Comparison of ENCODE assay signal across 7 mouse cellular contexts in the genomic region with DNA sequence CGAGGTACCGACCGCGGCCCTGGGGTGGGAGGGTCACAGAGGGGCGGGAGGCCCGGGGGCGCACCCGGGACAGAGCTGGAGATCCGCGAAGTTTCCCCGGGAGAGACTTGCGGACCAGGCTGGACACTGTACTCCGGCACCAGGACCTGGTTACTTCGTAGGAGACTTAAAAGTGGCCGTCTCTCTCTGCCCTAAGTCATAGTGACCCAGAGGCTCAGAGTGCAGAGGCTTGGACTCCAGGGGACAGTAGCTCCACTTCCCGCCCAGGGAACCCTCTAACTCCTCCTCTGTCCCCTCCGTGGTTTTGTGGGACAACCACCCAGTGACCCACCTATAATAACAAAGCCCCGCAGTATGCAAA. TPM values are rescaled to one million over a fixed set of nuclear protein-coding genes. Genes with fewer than 3 reads are reported as not detected.
DNase-seq lines count a peak whose midpoint lies in the region; ATAC-seq lines count a peak whose summit lies in the region.

No protein-coding gene starts in this region.

- H3K4me3 ChIP-seq in forebrain, embryonic 12.5 days (replicated peaks): peak overlapping the region; percentile 62
- peak overlapping the region; percentile 66 for H3K4me3 ChIP-seq in kidney, embryonic 14.5 days (ENCODE audit: low read length)
- H3K4me3 ChIP-seq in midbrain, embryonic 14.5 days (replicated peaks; ENCODE audit: low read depth, low read length): peak overlapping the region; percentile 62

- WGBS in forebrain, embryonic 12.5 days: 0% methylated on average over 18 of the region's 18 CpGs
- WGBS in kidney, embryonic 14.5 days: under 1% methylated on average over 18 of the region's 18 CpGs
- under 1% methylated on average over 17 of the region's 18 CpGs for WGBS in midbrain, embryonic 14.5 days

- no peaks in the 10 kb centered on the region for H3K27me3 ChIP-seq in forebrain, embryonic 12.5 days
- no peaks in the 10 kb centered on the region for H3K27me3 ChIP-seq in kidney, embryonic 14.5 days (ENCODE audit: control insufficient read depth, insufficient read depth, low read length)
- no peaks in the 10 kb centered on the region for H3K27me3 ChIP-seq in midbrain, embryonic 14.5 days (ENCODE audit: control insufficient read depth, insufficient read depth, low read length)

- no peaks in the 10 kb centered on the region for H3K36me3 ChIP-seq in forebrain, embryonic 12.5 days (replicated peaks)
- no peaks in the 10 kb centered on the region for H3K36me3 ChIP-seq in kidney, embryonic 14.5 days (ENCODE audit: control insufficient read depth, insufficient read depth, low read length)
- no peaks in the 10 kb centered on the region for H3K36me3 ChIP-seq in midbrain, embryonic 14.5 days (ENCODE audit: control insufficient read depth, insufficient read depth, low read length)

- peaks cover 11% of the 10 kb centered on the region for H3K4me1 ChIP-seq in forebrain, embryonic 12.5 days
- H3K4me1 ChIP-seq in kidney, embryonic 14.5 days (ENCODE audit: control insufficient read depth, insufficient read depth, low read length): no peaks in the 10 kb centered on the region
- H3K4me1 ChIP-seq in midbrain, embryonic 14.5 days (ENCODE audit: control insufficient read depth, insufficient read depth, low read length): peaks cover 4% of the 10 kb centered on the region; the same call in 1 of the 2 replicates

- no peak; the same call in 1 of the 2 replicates for ATAC-seq in forebrain, embryonic 12.5 days (ENCODE audit: low FRiP score)
- ATAC-seq in kidney, embryonic 14.5 days (ENCODE audit: low FRiP score, low TSS enrichment): peak; percentile 90; the same call in 1 of the 2 replicates
- ATAC-seq in midbrain, embryonic 14.5 days (ENCODE audit: low FRiP score, low TSS enrichment): 0 out of 2 replicates have a peak, but pooled peaks have one; percentile 44

- peak overlapping the region; percentile 81 for H3K4me2 ChIP-seq in forebrain, embryonic 12.5 days
- peak overlapping the region; percentile 85 for H3K4me2 ChIP-seq in kidney, embryonic 14.5 days (replicated peaks; ENCODE audit: low read depth, low read length)
- peak overlapping the region; percentile 88 for H3K4me2 ChIP-seq in midbrain, embryonic 14.5 days (ENCODE audit: low read length)

- DNase-seq in ovary, postnatal 10 days (ENCODE audit: low spot score): peak; percentile 15
- DNase-seq in ovary, postnatal 14 days (ENCODE audit: low spot score): no peak
- no peak for DNase-seq in midbrain, embryonic 14.5 days
- DNase-seq in cerebellum, postnatal 10 days: no peak
- DNase-seq in layer of hippocampus, adult 8-10 months (ENCODE audit: low spot score in 2 of 2): no peak

- no peaks in the 10 kb centered on the region for H3K9me3 ChIP-seq in forebrain, embryonic 12.5 days
- no peaks in the 10 kb centered on the region for H3K9me3 ChIP-seq in kidney, embryonic 14.5 days (ENCODE audit: control insufficient read depth, low read length)
- no peaks in the 10 kb centered on the region for H3K9me3 ChIP-seq in midbrain, embryonic 14.5 days (ENCODE audit: control insufficient read depth, low read length)

- no peak overlapping the region for H3K27ac ChIP-seq in forebrain, embryonic 12.5 days
- no peak overlapping the region for H3K27ac ChIP-seq in kidney, embryonic 14.5 days (ENCODE audit: low read depth, low read length)
- H3K27ac ChIP-seq in midbrain, embryonic 14.5 days (replicated peaks; ENCODE audit: low read depth, low read length): no peak overlapping the region

- peak overlapping the region; percentile 59 for H3K9ac ChIP-seq in forebrain, embryonic 12.5 days
- H3K9ac ChIP-seq in kidney, embryonic 14.5 days (ENCODE audit: low read depth, low read length): peak overlapping the region; percentile 59
- peak overlapping the region; percentile 64 for H3K9ac ChIP-seq in midbrain, embryonic 14.5 days (replicated peaks; ENCODE audit: low read length)

RNA-seq across cellular contexts. Expression of a gene that starts 0.4 kb away (rescaled TPM):
- 8.0 and 8.1 TPM in 2 replicates for polyA plus RNA-seq in forebrain, embryonic 12.5 days (2016; fragmentation: Nextera tagmentation; extraction: Ambion mirVana)
- 3.3 and 3.6 TPM in 2 replicates for polyA plus RNA-seq in kidney, embryonic 14.5 days (2014; fragmentation: Nextera tagmentation; extraction: Ambion mirVana)
- 2.8 and 3.4 TPM in 2 replicates for polyA plus RNA-seq in midbrain, embryonic 14.5 days (2014; fragmentation: Nextera tagmentation; extraction: Ambion mirVana)
- 10 to 100 TPM; 12.3 to 16.7 (median 15.2) TPM for total RNA-seq in layer of hippocampus, adult 8-10 months (2022)
